Mouse (Mus musculus): ENCODE data around the gene Rell1.

The Rell1 gene

GRCm38 (mm10) chr5:63968443-63969415, at the start of gene Rell1:
Gene Rell1 (minus strand): TSS chr5:63968897.
- peak; percentile 86 for DNase-seq (ENCODE audit: low read depth, low spot score)

DNA sequence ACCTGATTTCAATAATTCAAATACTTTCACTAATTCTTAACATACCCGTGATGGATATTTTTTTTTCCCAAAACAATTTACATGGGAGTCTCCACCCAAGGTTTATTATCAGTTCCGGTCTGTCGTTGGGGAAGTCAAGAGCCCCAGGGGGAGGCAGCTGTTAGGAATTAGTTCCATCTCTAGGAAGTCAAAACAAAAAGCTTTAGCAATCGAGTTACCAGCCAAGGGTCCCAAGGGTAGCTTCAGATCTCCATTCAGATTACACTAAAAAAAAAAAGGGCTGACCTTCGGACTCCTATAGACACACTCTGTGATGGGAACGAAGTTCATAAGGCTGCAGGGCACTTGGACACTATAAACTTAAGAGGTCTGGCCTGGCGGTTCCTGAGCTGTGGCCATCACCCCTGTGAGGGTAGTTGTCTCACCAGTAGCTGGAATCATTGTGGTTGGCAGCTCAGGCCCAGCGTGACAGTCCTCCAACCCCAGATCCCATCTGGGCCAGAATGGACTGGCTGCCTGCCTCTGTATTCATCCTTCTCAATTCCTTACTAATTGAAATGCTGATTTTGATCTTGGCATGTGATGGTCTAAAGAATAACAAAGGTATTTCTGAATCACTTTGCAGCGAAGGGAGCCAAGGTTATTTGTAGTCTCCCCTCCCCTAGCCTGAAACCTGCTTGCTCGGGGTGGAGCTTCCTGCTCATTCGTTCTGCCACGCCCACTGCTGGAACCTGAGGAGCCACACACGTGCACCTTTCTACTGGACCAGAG, 44.1 kb upstream of the Rell1 start:
- no peak for DNase-seq (ENCODE audit: low read depth, low spot score)

GRCm38 (mm10) chr5:64006548-64006947, 37.9 kb upstream of the Rell1 start:
- DNase-seq (ENCODE audit: low read depth, low spot score) = no peak

- DNase-seq (ENCODE audit: low read depth, low spot score) = no peak
Measured at GRCm38 (mm10) chr5:64003302-64003701, 34.6 kb upstream of the Rell1 start.

- no peak for DNase-seq (ENCODE audit: low read depth, low spot score)
Measured at GRCm38 (mm10) chr5:63993865-63994264, 25.2 kb upstream of the Rell1 start.

GRCm38 (mm10) chr5:63990675-63991074, 22.0 kb upstream of the Rell1 start:
- no peak for DNase-seq (ENCODE audit: low read depth, low spot score)

DNA sequence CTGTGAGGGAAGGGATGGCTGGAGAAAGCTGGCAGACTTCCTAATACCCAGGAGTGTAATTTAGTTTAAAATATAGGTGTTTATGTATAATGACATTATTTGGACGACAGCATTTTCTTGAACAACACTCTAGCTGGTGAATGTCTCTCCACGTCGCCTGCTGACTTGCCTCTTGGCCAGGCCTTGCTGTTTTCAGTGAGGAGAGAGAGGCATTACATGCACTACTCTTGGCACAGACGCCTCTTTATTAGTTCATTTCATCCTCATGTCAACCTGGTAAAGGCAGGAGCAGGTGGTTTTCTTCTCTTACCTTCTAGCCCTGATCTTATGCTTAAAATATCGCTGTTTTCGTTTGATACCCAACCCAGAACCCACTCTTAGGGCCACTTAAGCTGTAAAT, 17.6 kb upstream of the Rell1 start:
- DNase-seq (ENCODE audit: low read depth, low spot score) = no peak

DNA sequence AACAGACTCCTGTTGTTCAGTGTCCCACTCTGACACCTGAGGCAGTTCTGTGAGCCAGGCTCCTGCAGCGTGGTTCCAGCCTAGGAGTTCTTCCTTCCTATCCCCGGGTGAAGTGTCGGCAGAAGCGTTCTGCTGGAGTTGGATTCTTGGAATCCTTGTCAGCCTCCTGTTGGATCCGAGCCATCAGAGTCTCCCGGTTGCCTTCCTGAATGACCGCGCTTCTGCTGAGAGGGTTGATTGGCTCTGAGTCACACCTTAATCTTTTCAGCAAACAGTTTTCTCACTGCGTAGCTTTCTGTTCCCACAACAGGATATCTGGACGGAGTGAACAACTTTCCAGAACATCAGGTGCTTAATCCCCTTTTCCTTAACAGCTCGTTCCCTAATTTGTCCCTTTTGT, 13.6 kb upstream of the Rell1 start:
- no peak for DNase-seq (ENCODE audit: low read depth, low spot score)

DNA sequence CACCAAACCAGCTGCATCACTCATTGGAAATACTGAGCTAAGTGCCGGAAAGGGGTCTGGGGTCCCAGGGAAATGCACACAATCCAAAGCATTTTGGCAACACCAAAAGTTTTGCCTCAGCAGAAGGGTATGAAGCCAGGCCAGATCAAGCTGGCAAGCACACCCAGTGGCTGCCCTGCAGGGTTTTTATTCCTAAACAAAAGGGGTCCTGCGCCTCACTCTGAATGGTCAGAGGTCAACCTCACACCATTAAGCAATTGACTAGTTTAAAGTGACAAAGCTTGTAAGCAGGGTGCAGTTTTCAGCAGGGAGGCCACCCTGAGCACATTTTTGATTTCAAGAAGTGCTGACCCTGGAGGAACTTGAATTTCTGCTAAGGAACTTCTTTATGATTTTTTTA, 2.3 kb upstream of the Rell1 start:
- DNase-seq (ENCODE audit: low read depth, low spot score) = no peak

DNA sequence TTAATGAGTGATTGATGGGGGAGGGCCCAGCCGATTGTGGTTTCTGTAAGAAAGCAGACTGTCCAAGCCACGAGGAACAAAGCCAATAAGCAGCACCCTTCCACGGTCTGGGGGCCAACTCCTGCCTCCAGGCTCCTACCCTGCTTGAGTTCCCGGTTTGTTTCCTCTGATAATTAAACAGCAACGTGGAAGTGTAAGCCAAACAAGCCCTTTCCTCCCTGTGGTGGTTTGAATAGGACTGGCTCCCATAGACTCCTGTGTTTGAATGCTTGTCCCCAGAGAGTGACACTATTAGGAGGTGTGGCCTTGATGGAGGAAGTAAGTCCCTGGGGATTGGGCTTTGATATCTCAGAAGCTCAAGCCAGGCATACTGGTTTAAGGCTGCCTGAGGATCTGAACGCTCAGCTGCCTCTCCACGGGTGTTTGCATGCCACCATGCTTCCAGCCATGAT, 1.6 kb upstream of the Rell1 start:
- no peak for DNase-seq (ENCODE audit: low read depth, low spot score)

DNA sequence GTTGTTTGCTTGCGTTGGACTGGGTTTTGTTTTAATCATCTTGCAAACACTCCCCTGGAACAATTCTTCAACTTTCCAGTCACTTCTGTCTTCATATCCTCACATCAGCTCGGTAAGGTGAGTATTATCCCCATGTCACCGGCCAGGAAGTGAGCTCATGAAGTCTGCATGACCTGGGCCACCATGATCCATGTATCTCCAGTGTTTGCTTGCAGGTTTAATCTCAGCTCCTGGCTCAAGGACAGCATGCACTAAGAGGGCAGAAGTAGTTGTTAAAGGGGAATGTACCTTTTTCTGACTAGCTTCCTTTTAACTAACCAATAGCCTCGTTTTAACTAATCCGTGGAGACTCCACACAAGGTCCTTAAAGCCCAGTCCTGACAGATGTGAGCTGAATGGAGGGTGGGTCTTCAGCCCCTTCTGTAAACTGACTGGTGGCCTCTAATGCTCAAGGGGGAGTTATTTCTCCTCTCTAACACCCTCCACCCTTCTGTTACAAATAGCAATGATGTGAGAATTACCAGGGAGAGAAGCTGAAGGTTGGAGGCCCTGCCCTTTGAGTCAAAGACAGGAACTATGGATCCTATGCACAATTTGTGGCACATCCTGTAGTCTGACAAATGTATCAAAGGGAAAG, 897 bp upstream of the Rell1 start:
- DNase-seq (ENCODE audit: low read depth, low spot score) = no peak

DNA sequence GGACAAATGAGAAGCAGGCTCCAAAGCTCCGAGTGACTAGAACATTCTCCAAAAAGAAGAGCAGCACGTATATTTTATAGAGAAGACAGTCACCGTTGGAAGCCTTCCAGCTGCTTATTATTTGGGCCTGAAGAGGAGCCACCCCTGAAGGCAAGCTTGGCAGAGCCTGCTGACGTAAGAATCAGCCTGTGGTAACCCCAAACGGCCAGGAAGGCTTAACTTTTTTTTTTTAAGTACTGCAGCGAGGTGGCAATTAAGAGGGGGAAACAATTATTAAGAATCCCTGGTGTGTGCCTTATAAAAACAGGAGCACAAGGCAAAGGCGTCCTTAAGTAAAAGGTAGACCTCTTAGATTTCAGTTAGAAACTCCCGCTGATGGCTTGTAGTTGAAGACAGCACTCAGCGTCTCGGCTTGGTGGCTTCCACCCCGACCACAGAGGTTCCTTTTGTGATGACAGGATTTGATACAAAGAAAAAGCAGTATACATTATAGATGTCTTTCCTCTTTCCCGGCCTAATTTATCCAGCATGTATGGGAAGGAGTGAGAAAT, 1.0 kb downstream of the Rell1 start:
- DNase-seq (ENCODE audit: low read depth, low spot score) = no peak

DNA sequence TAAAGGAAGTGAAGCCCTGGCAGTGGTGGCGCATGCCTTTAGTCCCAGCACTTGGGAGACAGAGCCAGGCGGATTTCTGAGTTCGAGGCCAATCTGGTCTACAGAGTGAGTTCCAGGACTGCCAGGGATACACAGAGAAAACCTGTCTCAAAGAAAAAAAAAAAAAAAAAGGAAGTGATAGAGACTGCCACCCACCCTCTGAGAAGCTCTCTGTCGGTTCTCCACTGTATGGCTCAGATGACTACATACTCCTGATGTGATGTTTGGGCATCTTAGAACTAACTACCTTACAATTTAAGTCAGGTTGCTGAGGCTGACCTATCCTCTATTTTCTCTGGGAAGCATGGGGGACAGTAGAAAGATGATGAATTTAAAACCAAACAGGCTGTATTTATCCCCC, 2.3 kb downstream of the Rell1 start:
- no peak for DNase-seq (ENCODE audit: low read depth, low spot score)

DNA sequence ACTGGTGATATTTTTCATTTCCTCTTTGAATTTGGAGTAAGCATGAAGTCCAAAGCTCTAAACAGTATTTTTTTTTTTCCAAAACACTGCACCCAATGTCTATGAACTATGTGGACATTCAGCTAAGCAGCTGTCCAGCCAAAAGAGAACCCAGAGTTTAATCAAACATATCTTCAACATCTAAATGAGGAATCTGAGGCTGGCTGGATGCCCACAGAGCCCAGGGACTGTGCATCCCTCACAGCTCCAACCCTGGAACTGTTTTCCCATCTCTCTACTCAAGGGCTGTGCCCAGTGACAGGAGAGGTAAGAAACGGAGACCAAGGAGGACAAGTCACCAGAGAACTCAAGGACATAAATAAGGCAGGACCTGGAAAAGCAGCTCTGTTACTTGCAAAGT, 2.8 kb downstream of the Rell1 start:
- DNase-seq (ENCODE audit: low read depth, low spot score) = no peak

GRCm38 (mm10) chr5:63964576-63964975, 4.1 kb downstream of the Rell1 start:
- no peak for DNase-seq (ENCODE audit: low read depth, low spot score)

DNA sequence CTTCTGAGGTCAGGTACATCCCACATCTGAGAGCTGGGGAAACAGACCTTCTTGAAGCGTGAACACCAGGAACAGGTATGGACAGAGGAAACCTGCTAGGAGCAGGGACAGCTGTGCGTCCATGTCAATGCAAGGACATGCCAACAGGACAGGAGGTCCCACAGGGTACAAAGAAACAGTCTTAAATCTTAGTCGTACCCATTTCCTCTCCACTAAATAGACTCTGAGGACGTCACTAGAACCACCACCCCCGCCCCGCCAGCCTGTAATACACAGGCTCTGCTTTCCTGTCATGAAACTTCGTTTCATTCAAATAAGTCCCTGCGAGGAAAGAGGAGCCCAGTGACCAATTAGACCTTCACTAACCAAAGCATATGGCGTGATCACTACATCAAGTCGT, 7.0 kb downstream of the Rell1 start:
- no peak for DNase-seq (ENCODE audit: low read depth, low spot score)

GRCm38 (mm10) chr5:63960565-63960964, 8.1 kb downstream of the Rell1 start:
- DNase-seq (ENCODE audit: low read depth, low spot score) = no peak

- no peak for DNase-seq (ENCODE audit: low read depth, low spot score)
Measured at GRCm38 (mm10) chr5:63958963-63959708, 9.6 kb downstream of the Rell1 start.

GRCm38 (mm10) chr5:63957607-63958006, 11.1 kb downstream of the Rell1 start:
- no peak for DNase-seq (ENCODE audit: low read depth, low spot score)

DNA sequence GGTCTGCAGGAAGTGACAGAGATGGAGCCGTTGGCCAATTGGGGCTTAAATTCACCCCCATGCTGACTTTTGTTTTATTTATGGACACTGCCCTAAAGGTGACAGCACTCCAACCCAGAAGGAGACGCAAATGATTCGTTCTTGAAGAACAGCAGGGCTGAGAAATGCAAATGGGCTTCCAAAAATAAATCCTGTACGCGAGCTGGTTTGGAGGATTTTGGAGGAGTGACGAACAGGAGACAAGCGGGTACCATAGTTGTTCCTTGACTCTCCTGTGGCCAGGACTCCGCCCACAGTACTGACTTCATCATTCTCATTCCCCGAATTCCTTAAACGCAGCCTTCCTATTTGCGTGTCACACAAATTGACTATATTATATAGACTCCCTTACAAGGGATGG, 12.3 kb downstream of the Rell1 start:
- DNase-seq (ENCODE audit: low read depth, low spot score) = no peak

DNA sequence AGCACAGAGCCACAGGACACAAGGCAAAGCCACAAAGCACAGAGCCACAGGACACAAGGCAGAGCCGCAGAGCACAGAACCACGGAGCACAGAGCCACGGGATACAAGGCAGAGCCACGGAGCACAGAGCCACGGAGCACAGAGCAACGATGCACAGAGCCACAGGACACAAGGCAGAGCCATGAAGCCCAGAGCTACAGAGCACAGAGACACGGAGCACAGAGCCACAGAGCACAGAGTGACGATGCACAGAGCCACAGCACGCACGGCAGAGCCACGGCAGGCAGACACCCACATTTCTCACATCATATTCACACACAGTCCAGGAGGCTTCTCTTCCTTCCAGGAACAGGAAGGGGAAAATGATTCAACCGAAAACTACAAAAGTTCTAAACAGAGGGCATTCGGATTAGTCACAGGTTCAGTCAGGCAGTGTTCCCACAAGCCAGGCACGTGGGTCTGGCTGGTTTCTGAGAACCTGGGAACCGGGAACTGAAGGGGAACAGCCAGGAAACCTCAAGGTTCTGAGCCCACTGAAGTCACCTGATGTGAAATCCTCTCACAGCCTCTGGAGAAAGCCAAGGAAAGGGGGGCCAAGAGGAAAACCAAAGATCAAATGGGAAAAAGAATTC, 15.2 kb downstream of the Rell1 start:
- DNase-seq (ENCODE audit: low read depth, low spot score) = no peak
